Mouse (Mus musculus): Measurements from ENCODE around the gene Scn8a. TPM values are rescaled to one million over a fixed set of nuclear protein-coding genes. Genes with fewer than 3 reads are reported as not detected.

The Scn8a gene
- total RNA-seq, 2 experiments from 2014 or later = 223 to 249 TPM

- DNase-seq = no peak
Measured at GRCm38 (mm10) chr15:101044531-101044930, 174.9 kb downstream of the Scn8a start.

- DNase-seq = no peak
Measured at GRCm38 (mm10) chr15:101046039-101046526, 176.4 kb downstream of the Scn8a start.

- DNase-seq = peak in 1 of 2 experiments; percentile 43
Measured at GRCm38 (mm10) chr15:101046527-101047193, 177.0 kb downstream of the Scn8a start.

DNA sequence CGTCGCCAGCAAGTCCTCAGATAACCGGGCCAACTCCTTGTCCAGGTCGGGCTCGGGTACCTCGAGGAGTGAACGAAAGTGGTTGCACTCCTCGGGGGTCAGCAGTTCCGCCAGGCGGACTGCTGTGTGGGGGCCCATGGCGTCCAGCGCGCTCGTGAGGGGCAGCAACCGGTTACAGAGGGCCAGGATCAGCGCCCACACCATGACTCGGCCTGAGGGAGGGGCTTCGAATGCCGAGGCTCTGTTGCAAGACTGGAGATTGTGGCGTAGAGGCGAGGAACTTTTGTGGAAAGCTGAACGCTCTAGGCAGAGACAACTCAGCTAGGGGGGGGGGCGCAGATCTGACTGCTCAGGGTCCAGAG, 177.5 kb downstream of the Scn8a start, which contains the start of gene Gm47841:
Gm47841 (minus strand) TSS at position 204 of the 362 bp plus-strand sequence.
- DNase-seq = no peak

GRCm38 (mm10) chr15:101048338-101048896, 178.8 kb downstream of the Scn8a start:
- DNase-seq = no peak

DNA sequence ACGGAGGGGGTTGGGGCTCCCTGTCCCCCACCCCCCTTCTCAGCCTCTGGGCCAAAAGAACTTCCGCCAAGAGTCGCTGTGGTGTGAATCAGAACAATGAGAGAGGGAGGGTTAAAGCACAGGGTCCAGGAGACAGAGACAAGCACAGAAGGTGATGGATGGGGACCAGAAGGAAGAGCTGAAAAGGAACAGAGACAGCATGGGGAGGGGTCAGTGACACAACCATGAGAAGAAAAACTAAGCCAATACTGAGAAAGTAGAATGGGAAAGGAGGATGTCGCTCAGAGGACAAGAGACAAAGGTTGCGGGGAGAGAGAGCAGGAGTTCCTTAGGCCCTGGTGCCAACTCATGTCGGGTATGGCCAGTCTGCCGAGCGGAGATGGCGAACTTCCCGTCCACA, 182.2 kb downstream of the Scn8a start:
- DNase-seq = no peak

DNA sequence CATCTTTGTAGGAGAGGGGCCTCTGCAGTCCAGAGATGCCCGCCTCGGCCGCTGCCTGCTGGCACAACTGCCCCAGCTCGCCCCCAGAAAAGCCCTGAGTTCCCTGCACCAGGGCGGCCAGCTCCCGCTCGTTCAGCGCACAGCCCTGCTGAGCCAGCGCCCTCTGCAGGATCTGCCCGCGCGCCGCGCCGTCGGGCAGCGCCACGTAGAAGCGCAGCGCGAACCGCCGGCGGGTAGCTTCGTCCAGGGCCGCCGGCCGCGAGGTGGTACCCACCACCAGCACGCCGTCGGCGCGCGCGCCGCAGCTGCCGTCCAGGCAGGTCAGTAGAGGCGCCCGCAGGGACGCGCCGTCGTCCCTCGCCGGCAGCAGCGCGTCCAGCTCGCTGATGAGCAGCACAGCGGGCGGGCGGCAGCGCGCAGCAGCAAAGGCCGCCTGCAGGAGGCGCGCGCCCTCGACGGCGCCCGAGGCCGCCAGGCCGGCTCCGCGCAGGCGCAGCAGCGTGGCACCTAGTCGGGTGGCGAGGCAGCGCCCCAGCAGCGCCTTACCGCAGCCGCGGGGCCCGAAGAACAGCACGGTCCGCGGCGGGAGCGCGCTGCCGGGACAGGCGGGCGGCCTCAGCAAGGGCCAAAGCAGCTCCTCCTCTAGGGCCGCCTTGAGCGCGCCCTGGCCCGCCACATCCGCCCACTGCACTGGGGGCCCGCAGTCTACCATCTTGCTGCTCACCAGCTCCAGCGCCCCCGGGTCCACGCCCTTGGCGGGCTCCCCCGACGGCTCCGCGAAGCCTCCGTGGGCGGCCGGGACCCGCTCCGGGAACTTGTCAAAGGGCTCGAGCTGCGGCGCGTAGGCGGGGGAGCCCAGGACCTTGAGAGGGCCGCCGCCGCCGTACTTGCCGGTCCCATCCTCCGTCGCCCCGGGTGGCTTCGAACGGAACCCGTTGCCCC, 183.2 kb downstream of the Scn8a start:
- no peak for DNase-seq

DNA sequence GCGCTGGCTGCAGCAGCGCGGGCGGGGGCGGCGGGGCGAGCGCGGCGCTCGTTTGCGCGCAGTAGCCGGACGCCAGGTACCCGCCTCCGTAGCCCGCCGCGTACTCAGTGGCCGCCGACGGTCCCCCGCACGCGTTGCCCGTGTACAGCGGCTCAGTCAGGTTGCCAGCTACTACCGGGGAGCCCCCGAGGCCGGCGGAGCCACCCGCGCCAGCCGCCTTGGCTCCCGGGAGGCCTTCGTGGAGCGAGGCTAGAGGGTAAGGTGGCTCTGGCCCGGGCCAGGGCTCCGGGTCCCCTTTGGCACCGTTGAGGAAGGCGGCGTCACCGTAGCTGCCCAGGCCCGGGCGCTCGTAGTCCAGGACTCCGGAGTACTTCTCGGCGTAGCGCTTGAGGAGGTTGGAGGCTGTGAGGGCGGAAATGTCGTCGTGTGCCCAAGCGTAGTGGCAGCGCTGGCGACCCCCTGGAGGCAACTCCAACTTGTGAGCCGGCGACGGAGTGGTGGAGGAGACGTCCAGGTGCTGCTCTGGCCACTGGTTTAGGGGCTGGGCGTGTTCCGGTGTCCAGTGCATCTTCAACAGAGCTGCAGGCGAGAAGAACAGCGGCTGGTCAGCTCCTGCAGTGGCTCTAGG, 184.3 kb downstream of the Scn8a start:
- no peak for DNase-seq

GRCm38 (mm10) chr15:101054541-101054940, 184.9 kb downstream of the Scn8a start:
- no peak for DNase-seq

DNA sequence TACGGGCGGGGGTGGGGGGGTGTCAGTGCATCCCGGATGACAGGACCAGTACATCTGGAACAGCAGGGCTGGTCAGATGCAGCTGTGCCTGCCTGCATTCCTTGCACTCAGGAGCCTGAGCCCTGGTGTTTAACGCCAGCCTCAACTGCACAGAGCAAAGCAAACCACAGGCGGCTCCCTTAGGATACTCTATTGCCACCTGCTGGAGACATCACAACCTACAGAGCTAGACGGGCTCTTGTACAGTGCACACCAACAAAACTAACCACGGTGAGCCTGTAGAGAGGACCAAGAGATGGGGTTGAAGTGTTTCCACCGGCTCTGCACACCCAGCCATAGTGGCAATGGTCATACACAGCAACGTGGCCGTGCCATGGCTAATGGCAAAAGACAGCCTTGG, 186.6 kb downstream of the Scn8a start:
- DNase-seq = peak in 1 of 2 experiments; percentile 24

- DNase-seq = no peak
Measured at GRCm38 (mm10) chr15:101059570-101060279, 190.1 kb downstream of the Scn8a start.

DNA sequence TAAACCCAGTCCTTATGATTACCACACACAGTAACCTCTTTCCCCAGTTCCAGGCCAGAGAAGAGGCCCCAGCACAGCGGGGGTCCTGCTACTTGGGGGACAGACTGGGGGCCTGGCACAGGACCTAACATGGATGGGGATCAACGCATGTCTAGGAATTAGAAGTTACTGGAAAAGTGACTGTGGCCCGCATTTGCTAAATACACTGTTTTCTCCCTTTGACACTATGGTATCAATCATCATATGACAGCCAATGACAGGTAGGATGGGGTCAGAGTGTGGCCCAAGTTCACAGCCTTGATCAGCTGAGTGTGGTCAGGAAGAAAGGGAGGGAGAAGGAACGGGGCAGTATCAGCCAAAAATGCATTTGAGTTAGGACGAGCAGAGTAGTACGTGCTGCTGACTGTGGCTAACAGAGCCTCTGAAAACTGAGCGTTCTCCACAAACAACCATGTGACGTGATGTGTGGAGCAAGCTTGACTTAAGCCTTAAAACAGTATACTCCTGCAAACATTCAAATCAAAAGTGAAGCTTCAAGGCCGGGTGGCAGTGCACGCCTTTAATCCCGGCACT, 190.7 kb downstream of the Scn8a start:
- no peak for DNase-seq

GRCm38 (mm10) chr15:101065069-101065468, 195.4 kb downstream of the Scn8a start:
- no peak for DNase-seq

GRCm38 (mm10) chr15:101066364-101066847, 196.7 kb downstream of the Scn8a start:
- no peak for DNase-seq

DNA sequence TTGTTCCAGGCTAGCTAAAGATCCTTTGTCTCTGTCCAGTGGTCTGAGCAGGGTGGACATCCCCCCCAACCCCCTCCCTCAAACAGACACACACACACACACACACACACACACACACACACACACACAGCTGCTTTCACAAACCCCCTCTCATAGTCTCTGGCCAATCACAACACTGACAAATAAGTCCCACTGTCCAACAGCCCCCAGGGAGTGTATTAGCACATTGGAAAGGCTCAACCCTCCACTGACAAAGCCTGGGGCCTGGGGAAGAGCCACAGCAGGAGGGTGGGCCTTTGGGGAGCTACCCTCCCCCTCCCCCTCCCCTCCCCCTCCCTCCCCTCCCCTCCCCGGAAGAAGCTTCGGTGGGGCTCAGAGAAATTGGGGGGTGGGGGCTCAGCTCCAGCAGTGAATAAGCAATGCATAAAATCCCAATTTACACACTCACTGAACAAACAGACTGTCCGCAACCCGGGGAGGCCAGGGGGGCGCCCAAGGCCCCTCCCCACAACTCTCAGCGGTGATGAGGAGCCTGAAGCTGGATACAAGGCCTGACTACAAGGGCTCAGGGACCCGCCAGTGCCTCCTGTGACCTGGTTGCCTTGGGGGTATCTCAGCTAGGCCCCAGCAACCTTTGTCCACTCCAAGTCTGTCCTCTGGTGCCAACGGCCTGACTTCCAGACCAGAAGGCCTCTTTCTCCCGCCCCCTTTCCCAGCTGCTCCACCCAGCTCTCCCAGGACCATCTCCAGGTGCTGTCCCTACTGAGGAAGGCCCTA, 197.4 kb downstream of the Scn8a start:
- no peak for DNase-seq

GRCm38 (mm10) chr15:101068029-101068428, 198.4 kb downstream of the Scn8a start:
- DNase-seq = no peak

GRCm38 (mm10) chr15:101068671-101069070, 199.0 kb downstream of the Scn8a start:
- DNase-seq = no peak

DNA sequence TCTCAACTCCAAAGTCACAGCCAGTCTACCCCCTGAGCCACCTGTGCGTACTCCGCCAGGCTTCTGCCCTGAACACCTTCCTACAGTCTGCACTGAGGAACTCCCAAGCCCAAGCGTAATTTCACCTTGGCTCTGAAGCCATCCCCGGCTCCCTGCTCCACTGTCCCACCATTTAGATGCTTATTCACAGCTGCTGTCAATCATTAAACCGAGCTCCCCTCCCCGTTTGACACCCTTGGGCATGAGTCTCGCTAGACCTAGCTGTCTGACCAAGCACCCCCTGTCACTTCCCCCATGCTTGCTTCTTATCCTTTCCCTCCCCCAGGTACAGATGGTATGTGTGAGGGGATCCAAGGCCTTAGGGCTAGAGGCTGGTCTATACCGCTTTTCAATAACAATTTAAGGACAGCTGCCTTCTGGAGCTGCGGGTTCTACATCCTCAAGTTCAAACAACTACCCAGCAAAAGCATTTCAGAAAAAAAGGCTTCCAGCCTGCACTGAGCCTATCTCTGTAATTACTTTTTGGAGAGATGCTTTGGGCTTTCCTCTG, 200.1 kb downstream of the Scn8a start:
- DNase-seq = no peak

DNA sequence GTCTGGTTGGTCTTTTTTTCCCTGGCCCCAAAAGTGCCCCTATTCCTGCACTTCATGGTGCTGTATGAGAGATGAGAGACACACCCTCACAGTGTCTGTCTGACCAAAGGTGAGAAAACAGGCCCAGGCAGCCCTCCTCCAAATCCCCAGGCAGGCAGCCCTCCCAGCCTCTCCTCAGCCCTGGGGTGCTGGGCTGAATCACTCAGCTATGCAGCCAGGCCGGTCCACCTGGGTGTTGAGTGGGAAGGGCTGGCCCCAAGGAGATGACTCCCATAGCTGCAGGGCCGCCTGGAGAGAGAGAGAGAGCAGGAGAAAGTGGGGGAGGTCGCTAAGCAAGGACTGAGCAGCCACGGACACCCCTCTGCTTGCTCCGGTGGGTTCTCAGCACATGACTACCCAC, 201.1 kb downstream of the Scn8a start:
- no peak for DNase-seq

DNA sequence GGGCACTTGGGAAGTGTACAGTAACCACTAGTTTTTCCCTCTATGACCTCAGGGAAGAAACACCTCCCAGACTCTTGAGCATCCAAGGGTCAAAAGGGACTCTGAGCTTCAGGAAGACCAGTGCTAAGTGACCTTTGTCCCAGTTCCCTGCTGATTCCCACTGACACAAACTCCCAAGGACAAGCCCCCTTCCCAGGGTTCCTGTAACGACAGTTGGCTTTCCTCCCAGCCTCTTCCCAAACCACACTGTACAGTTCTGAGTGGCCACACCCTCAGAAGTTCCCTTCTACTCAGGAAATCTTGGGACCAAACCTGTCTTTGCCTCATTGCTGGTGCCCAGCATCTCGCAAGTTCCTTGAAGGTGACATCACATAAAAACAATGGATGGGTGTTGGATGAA, 203.1 kb downstream of the Scn8a start:
- DNase-seq = no peak
